Mouse (Mus musculus): ENCODE results near the gene Cers5. TPM values are rescaled to one million over a fixed set of nuclear protein-coding genes. Genes with fewer than 3 reads are reported as not detected.

Cers5 gene
- polyA plus RNA-seq, 1 experiment from 2014 or later, result 62.6 TPM

GRCm38 (mm10) chr15:99721921-99722743, 50.6 kb downstream of the Cers5 start:
- Histone ChIP-seq H3K4me3 (no peak overlapping the region), H3K9ac (no peak overlapping the region), H3K36me3 (ENCODE audit: poor library complexity, severe bottlenecking) (peaks cover 48% of the 10 kb centered on the region), H3K9me3 (replicated peaks) (no peaks in the 10 kb centered on the region), H3K4me1 (peaks cover 41% of the 10 kb centered on the region), H3K4me2 (no peak overlapping the region), H3K27ac (no peak overlapping the region), H3K27me3 (no peaks in the 10 kb centered on the region)
- ATAC-seq, result no peak
- WGBS, result 83% methylated on average over 25 of the region's 25 CpGs

DNA sequence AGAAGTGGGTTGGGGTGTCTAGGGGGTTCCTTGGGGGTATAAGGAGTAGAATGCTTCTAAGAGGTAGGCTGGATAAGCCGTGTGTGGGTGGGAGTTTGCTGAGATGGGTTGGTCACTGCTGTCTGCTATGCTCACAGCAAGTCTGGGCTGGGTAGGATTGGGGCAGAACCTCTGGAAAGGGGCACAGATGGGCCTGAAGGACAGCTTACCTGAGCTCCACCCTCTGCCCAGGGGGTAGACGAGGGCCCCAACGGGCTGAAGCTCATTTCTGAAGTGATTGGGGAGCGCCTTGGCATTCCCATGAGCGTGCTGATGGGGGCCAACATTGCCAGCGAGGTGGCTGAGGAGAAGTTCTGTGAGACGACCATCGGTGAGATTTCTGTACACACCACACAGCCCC, 52.8 kb downstream of the Cers5 start:
- Histone ChIP-seq H3K4me2 (no peak overlapping the region), H3K27ac (no peak overlapping the region), H3K27me3 (no peaks in the 10 kb centered on the region), H3K9me3 (replicated peaks) (no peaks in the 10 kb centered on the region), H3K4me3 (no peak overlapping the region), H3K4me1 (peaks cover 44% of the 10 kb centered on the region), H3K9ac (no peak overlapping the region), H3K36me3 (ENCODE audit: poor library complexity, severe bottlenecking) (peaks cover 53% of the 10 kb centered on the region)
- ATAC-seq, result no peak
- 82% methylated on average over 8 of the region's 8 CpGs for WGBS

GRCm38 (mm10) chr15:99718461-99719021, 54.1 kb downstream of the Cers5 start:
- Histone ChIP-seq H3K36me3 (ENCODE audit: poor library complexity, severe bottlenecking) (peaks cover 60% of the 10 kb centered on the region), H3K27me3 (no peaks in the 10 kb centered on the region), H3K4me3 (no peak overlapping the region), H3K9me3 (replicated peaks) (no peaks in the 10 kb centered on the region), H3K9ac (no peak overlapping the region), H3K4me2 (no peak overlapping the region), H3K27ac (no peak overlapping the region), H3K4me1 (peaks cover 31% of the 10 kb centered on the region)
- WGBS, result 86% methylated on average over 9 of the region's 9 CpGs
- ATAC-seq, result no peak

GRCm38 (mm10) chr15:99717386-99718334, 55.0 kb downstream of the Cers5 start, which contains the start of gene Gpd1:
Gene Gpd1, plus strand, starts transcription at chr15:99717515.
- peak within 1 kb of the TSS; percentile 84 for H3K27ac ChIP-seq
- H3K36me3 ChIP-seq (ENCODE audit: poor library complexity, severe bottlenecking), result peaks cover 64% of the 10 kb centered on the region
- H3K27me3 ChIP-seq, result no peaks in the 10 kb centered on the region
- H3K4me1 ChIP-seq, result peaks cover 24% of the 10 kb centered on the region
- ATAC-seq, result no peak
- H3K9me3 ChIP-seq (replicated peaks), result no peaks in the 10 kb centered on the region
- H3K4me3 ChIP-seq, result no peak within 1 kb of the TSS
- 72% methylated on average over 26 of the region's 26 CpGs for WGBS
- H3K4me2 ChIP-seq, result no peak within 1 kb of the TSS
- H3K9ac ChIP-seq, result peak within 1 kb of the TSS; percentile 34

DNA sequence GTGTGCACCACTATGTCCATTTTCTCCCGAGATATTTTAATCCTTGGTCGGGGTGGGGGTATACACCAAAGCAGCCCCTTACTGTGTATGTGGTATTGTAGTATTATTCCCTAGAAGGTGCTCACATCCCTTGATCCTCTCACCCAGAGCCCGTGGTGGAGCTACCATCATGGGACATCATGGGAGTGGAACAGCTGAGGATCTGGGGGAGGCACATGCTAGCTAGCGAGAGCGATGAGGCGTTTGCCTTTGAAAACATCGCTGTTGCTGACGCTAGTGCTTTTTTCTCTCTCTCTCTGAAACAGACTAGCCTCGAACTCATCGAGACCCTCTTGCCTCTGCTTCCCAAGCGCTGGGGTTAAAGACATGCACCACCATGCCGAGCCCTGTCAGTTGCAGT, 55.9 kb downstream of the Cers5 start:
- H3K36me3 ChIP-seq (ENCODE audit: poor library complexity, severe bottlenecking), result peaks cover 64% of the 10 kb centered on the region
- H3K4me2 ChIP-seq, result no peak overlapping the region
- H3K27me3 ChIP-seq, result no peaks in the 10 kb centered on the region
- WGBS, result 85% methylated on average over 12 of the region's 12 CpGs
- peak overlapping the region; percentile 84; the same call in 1 of the 2 replicates for H3K27ac ChIP-seq
- no peak overlapping the region for H3K9ac ChIP-seq
- peaks cover 24% of the 10 kb centered on the region for H3K4me1 ChIP-seq
- H3K9me3 ChIP-seq (replicated peaks), result no peaks in the 10 kb centered on the region
- no peak overlapping the region for H3K4me3 ChIP-seq
- ATAC-seq, result no peak

- Histone ChIP-seq H3K27ac (peak overlapping the region; percentile 84), H3K4me1 (peaks cover 24% of the 10 kb centered on the region), H3K9me3 (replicated peaks) (no peaks in the 10 kb centered on the region), H3K4me2 (no peak overlapping the region), H3K9ac (peak overlapping the region; percentile 3; the same call in 1 of the 2 replicates), H3K27me3 (no peaks in the 10 kb centered on the region), H3K36me3 (ENCODE audit: poor library complexity, severe bottlenecking) (peaks cover 65% of the 10 kb centered on the region), H3K4me3 (no peak overlapping the region)
- WGBS, result 81% methylated on average over 11 of the region's 11 CpGs
- peak; percentile 13; the same call in 1 of the 2 replicates for ATAC-seq
Measured at GRCm38 (mm10) chr15:99715982-99716746, 56.5 kb downstream of the Cers5 start.

DNA sequence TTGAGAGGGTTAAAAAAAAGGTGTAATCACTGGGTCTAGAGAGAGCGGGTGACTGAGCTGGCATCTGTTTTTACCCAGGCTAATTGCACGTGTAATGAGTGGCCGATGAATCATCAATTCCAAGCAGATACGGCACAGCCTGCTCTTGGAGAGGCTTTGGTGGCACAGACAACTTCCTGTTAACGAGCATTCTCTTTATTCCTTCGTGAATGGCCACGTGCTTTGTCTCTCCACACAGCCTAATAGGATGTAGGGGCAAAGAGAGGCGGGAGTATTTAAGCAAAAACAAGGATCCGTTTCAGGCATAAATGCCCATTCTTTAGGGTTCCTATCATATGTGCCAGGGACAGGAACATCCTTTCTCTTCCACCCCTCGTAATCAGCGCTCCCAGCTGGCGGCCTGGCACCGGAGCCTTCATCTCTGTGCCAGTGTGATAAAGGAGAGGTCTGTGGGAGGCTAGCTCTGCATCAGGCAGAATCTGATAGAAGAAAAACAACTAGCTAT, 57.3 kb downstream of the Cers5 start:
- Histone ChIP-seq H3K36me3 (ENCODE audit: poor library complexity, severe bottlenecking) (peaks cover 66% of the 10 kb centered on the region), H3K4me1 (peaks cover 24% of the 10 kb centered on the region), H3K27me3 (no peaks in the 10 kb centered on the region), H3K4me2 (no peak overlapping the region), H3K4me3 (no peak overlapping the region), H3K27ac (peak overlapping the region; percentile 84), H3K9ac (0 out of 2 replicates have a peak overlapping the region, but pooled peaks have one; percentile 3), H3K9me3 (replicated peaks) (no peaks in the 10 kb centered on the region)
- WGBS, result 34% methylated on average over 13 of the region's 13 CpGs
- peak; percentile 48 for ATAC-seq

DNA sequence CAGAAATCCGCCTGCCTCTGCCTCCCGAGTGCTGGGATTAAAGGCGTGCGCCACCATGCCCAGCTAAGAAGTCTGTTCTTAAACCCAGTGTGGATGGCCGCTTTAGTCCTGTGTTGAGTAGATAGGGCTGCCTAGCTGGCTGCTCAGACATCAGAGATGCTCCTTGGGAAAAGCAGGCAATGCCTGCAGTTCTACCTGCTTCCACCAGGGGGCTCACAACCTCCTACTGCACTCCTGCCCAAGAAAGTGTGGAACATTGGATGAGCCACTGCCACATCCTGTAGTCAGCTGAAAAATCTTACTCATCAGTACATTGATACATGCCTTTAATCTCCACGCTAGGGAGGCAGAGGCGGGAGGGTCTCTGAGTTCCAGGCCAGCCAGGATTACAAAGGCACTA, 57.8 kb downstream of the Cers5 start:
- Histone ChIP-seq H3K9ac (no peak overlapping the region), H3K27ac (peak overlapping the region; percentile 84), H3K27me3 (no peaks in the 10 kb centered on the region), H3K4me2 (no peak overlapping the region), H3K36me3 (ENCODE audit: poor library complexity, severe bottlenecking) (peaks cover 69% of the 10 kb centered on the region), H3K4me1 (peaks cover 24% of the 10 kb centered on the region), H3K4me3 (no peak overlapping the region), H3K9me3 (replicated peaks) (no peaks in the 10 kb centered on the region)
- ATAC-seq, result peak; percentile 54
- WGBS, result 56% methylated on average over 7 of the region's 7 CpGs

DNA sequence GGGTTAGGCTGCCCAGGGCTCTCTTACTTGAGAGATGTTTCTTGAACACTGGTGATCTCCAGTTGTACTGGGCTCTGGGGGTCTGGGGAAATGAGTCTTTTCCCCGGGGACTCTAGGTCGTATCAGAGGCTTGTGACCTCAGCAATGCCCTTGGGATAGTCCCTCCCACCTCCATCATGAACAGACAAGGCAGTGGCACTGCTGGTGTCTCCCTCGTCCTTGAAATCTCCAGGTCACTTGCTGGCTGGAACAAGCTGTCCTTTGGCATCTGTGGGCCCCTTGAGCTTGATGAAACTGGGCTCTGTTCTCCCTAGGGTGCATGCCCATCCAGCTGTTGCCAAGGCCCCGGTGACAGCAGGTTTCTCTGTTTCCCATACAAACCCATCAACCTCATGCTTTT, 58.5 kb downstream of the Cers5 start:
- no peak overlapping the region for H3K4me3 ChIP-seq
- H3K27ac ChIP-seq, result peak overlapping the region; percentile 84
- no peaks in the 10 kb centered on the region for H3K9me3 ChIP-seq (replicated peaks)
- 80% methylated on average over 4 of the region's 4 CpGs for WGBS
- ATAC-seq, result no peak
- no peaks in the 10 kb centered on the region for H3K27me3 ChIP-seq
- H3K4me2 ChIP-seq, result no peak overlapping the region
- peaks cover 75% of the 10 kb centered on the region for H3K36me3 ChIP-seq (ENCODE audit: poor library complexity, severe bottlenecking)
- no peak overlapping the region for H3K9ac ChIP-seq
- peaks cover 24% of the 10 kb centered on the region for H3K4me1 ChIP-seq

GRCm38 (mm10) chr15:99713569-99713968, 59.1 kb downstream of the Cers5 start:
- Histone ChIP-seq H3K9me3 (replicated peaks) (no peaks in the 10 kb centered on the region), H3K36me3 (ENCODE audit: poor library complexity, severe bottlenecking) (peaks cover 76% of the 10 kb centered on the region), H3K4me2 (no peak overlapping the region), H3K4me1 (peaks cover 24% of the 10 kb centered on the region), H3K27ac (peak overlapping the region; percentile 84), H3K9ac (no peak overlapping the region), H3K4me3 (no peak overlapping the region), H3K27me3 (no peaks in the 10 kb centered on the region)
- WGBS, result 76% methylated on average over 3 of the region's 3 CpGs
- ATAC-seq, result no peak
